In genomic region chr7:100788291-100788690, GRCm38 (mm10) we compare ENCODE assay signal across 14 mouse cellular contexts.
A peak's percentile ranks its signal among the peaks of the same experiment; 100 is the strongest.
DNase-seq lines count a peak whose midpoint lies in the region; ATAC-seq and TF ChIP-seq lines count a peak whose summit lies in the region.
"Had no signal": no experiment of that assay in that cellular context is flagged by ENCODE, and none has a peak within 500 bp of the region (broad histone marks: within the 10 kb centered on the region; RNA-seq: fewer than 3 reads in every experiment).

No protein-coding gene starts in this region.

- H3K27me3 ChIP-seq in kidney, adult 2 months (replicated peaks; ENCODE audit: control insufficient read depth, insufficient read depth, low read length), result no peaks in the 10 kb centered on the region
- H3K27me3 ChIP-seq in MEL (ENCODE audit: control insufficient read depth in 1 of 2, insufficient read depth in 2 of 2, low read length in 2 of 2), result no peaks in the 10 kb centered on the region
- no peaks in the 10 kb centered on the region for H3K27me3 ChIP-seq in intestine, postnatal 0 days (replicated peaks; ENCODE audit: control insufficient read depth, insufficient read depth, low read length)
- H3K27me3 ChIP-seq: CH12.LX; liver, embryonic 15.5 days; neural tube, embryonic 12.5 days had no signal

- ATAC-seq in intestine, postnatal 0 days, result no peak

- intact Hi-C loops in heart, postnatal 25 days (cut with DNase I), result no loop called here
- intact Hi-C loops in left cerebral cortex, postnatal 36 days (cut with DNase I), result no loop called here

- TF ChIP-seq EP300 in MEL (IDR thresholded peaks at IDR 0.05; ENCODE audit: low read depth in 1 of 2, low read length in 2 of 2), result no peak

- H3K36me3 ChIP-seq in kidney, adult 2 months (ENCODE audit: control insufficient read depth, insufficient read depth, low read length), result no peaks in the 10 kb centered on the region; the same call in 1 of the 2 replicates
- H3K36me3 ChIP-seq in MEL (ENCODE audit: control insufficient read depth in 1 of 2, insufficient read depth in 2 of 2, low read length in 2 of 2), result peaks cover 0 to 35% of the 10 kb centered on the region in 2 experiments; a peak in 2 of 4 replicates
- H3K36me3 ChIP-seq in intestine, postnatal 0 days (ENCODE audit: control insufficient read depth, insufficient read depth), result no peaks in the 10 kb centered on the region
- H3K36me3 ChIP-seq: liver, embryonic 15.5 days; neural tube, embryonic 12.5 days had no signal

- peak; percentile 52 for DNase-seq in kidney, adult 2 months
- no peak for DNase-seq in kidney, postnatal 4 days
- DNase-seq in MEL (ENCODE audit: low read depth, low spot score), result no peak
- peak; percentile 28 for DNase-seq in brain, adult 2 months (ENCODE audit: low read depth, low spot score)
- peak; percentile 37 for DNase-seq in heart, postnatal 25 days (ENCODE audit: low spot score)
- no peak for DNase-seq in left cerebral cortex, postnatal 36 days (ENCODE audit: low spot score in 2 of 2)
- DNase-seq: cerebellum, postnatal 14 days; layer of hippocampus, postnatal 36 days; thymus, postnatal 4 days had no signal

- H3K4me3 ChIP-seq in kidney, adult 2 months (ENCODE audit: insufficient read depth, low read depth, low read length), result no peak overlapping the region
- H3K4me3 ChIP-seq in MEL (ENCODE audit: control insufficient read depth in 1 of 2, insufficient read depth in 1 of 2, low read depth in 2 of 2, low read length in 2 of 2), result no peak overlapping the region
- H3K4me3 ChIP-seq in intestine, postnatal 0 days (ENCODE audit: low read depth, low read length), result no peak overlapping the region
- H3K4me3 ChIP-seq: liver, embryonic 15.5 days; neural tube, embryonic 12.5 days had no signal

- 0 out of 2 replicates have a peak, but pooled peaks cover 6% of the 10 kb centered on the region for H3K4me1 ChIP-seq in kidney, adult 2 months (ENCODE audit: control insufficient read depth, insufficient read depth, low read length)
- H3K4me1 ChIP-seq in MEL (ENCODE audit: control insufficient read depth in 1 of 2, insufficient read depth in 2 of 2, low read length in 2 of 2), result peaks cover 18 to 25% of the 10 kb centered on the region in 2 experiments
- no peaks in the 10 kb centered on the region for H3K4me1 ChIP-seq in intestine, postnatal 0 days (replicated peaks; ENCODE audit: control insufficient read depth, insufficient read depth, low read length)

- no peak for TF ChIP-seq RAD21 in MEL (IDR thresholded peaks at IDR 0.05; ENCODE audit: low read depth, low read length)

- no peak for TF ChIP-seq POLR2A in kidney, adult 2 months (IDR thresholded peaks at IDR 0.05; ENCODE audit: low read depth, low read length)
- TF ChIP-seq POLR2A in MEL (IDR thresholded peaks at IDR 0.05; ENCODE audit: control insufficient read depth in 1 of 2, insufficient read depth in 1 of 2, low read depth in 1 of 2, low read length in 2 of 2, poor library complexity in 1 of 2), result no peak

- no peak for TF ChIP-seq CTCF in kidney, adult 2 months (conservative IDR thresholded peaks at IDR 0.05; ENCODE audit: insufficient read depth, insufficient read length, low read depth, low read length)
- no peak for TF ChIP-seq CTCF in MEL (IDR thresholded peaks at IDR 0.05 in 2 of 3, conservative IDR thresholded peaks at IDR 0.05 in 1 of 3; ENCODE audit: control insufficient read depth in 1 of 3, insufficient read depth in 1 of 3, low read depth in 2 of 3, low read length in 3 of 3, poor library complexity in 1 of 3, severe bottlenecking in 1 of 3)
- TF ChIP-seq CTCF in intestine, postnatal 0 days (IDR thresholded peaks at IDR 0.05; ENCODE audit: low read depth), result no peak

- no peaks in the 10 kb centered on the region for H3K9me3 ChIP-seq in MEL (replicated peaks; ENCODE audit: insufficient read depth, low read length)
- H3K9me3 ChIP-seq in intestine, postnatal 0 days (ENCODE audit: control insufficient read depth), result no peaks in the 10 kb centered on the region
- H3K9me3 ChIP-seq: liver, embryonic 15.5 days; neural tube, embryonic 12.5 days had no signal

- H3K79me2 ChIP-seq in MEL (ENCODE audit: control insufficient read depth, insufficient read depth, low read length, poor library complexity), result no peaks in the 10 kb centered on the region

- no peak overlapping the region for H3K4me2 ChIP-seq in intestine, postnatal 0 days (replicated peaks; ENCODE audit: low read depth)
- H3K4me2 ChIP-seq: liver, embryonic 15.5 days; midbrain, embryonic 11.5 days; neural tube, embryonic 12.5 days had no signal

- WGBS in kidney, adult 2 months, result 5% methylated on average over 1 of the region's 1 CpGs
- WGBS in intestine, postnatal 0 days, result 78% methylated on average over 1 of the region's 1 CpGs

- no peak overlapping the region for H3K27ac ChIP-seq in kidney, adult 2 months (ENCODE audit: insufficient read depth, low read depth, low read length)
- peak overlapping the region; percentile 38; the same call in 1 of the 2 replicates for H3K27ac ChIP-seq in MEL (ENCODE audit: control insufficient read depth, low read depth, low read length)
- H3K27ac ChIP-seq in intestine, postnatal 0 days (ENCODE audit: low read depth, low read length), result no peak overlapping the region
- H3K27ac ChIP-seq: liver, embryonic 15.5 days; neural tube, embryonic 12.5 days had no signal

- H3K9ac ChIP-seq in MEL (ENCODE audit: control insufficient read depth, low read depth, low read length, poor library complexity, severe bottlenecking), result no peak overlapping the region
- H3K9ac ChIP-seq in intestine, postnatal 0 days (ENCODE audit: low read depth, low read length), result no peak overlapping the region
- H3K9ac ChIP-seq: liver, embryonic 15.5 days; neural tube, embryonic 12.5 days had no signal

TF ChIP-seq in MEL, 35 proteins besides CTCF, POLR2A, EP300 and RAD21:
- TF ChIP-seq MYC (IDR thresholded peaks at IDR 0.05; ENCODE audit: low read depth, low read length) (no peak), ZNF384 (IDR thresholded peaks at IDR 0.05; ENCODE audit: low read depth, low read length) (no peak), SMC3 (IDR thresholded peaks at IDR 0.05; ENCODE audit: low read depth, low read length) (no peak), E2F4 (IDR thresholded peaks at IDR 0.05; ENCODE audit: borderline replicate concordance, low read depth, low read length) (no peak), ELF1 (IDR thresholded peaks at IDR 0.05; ENCODE audit: low read depth, low read length) (no peak), MYB (IDR thresholded peaks at IDR 0.05; ENCODE audit: low read depth, low read length) (no peak), USF1 (IDR thresholded peaks at IDR 0.05; ENCODE audit: low read depth, low read length) (no peak), NELFE (IDR thresholded peaks at IDR 0.05; ENCODE audit: low read depth, low read length) (no peak), KAT2A (conservative IDR thresholded peaks at IDR 0.05; ENCODE audit: low read depth, low read length) (no peak), TAL1 (IDR thresholded peaks at IDR 0.05; ENCODE audit: low read length) (no peak), MAX (IDR thresholded peaks at IDR 0.05; ENCODE audit: low read length) (no peak), MAFK (IDR thresholded peaks at IDR 0.05; ENCODE audit: borderline replicate concordance, low read depth, low read length) (no peak), GATA1 (IDR thresholded peaks at IDR 0.05; ENCODE audit: low read depth, low read length) (no peak), GABPA (IDR thresholded peaks at IDR 0.05; ENCODE audit: low read depth, low read length) (no peak), ZKSCAN1 (IDR thresholded peaks at IDR 0.05; ENCODE audit: low read depth, low read length) (no peak)

Comparison
In these comparisons a context has a peak if more than half of its experiments do, and no peak if none do; other contexts are left out.
1. DNase-seq: peak in kidney, adult 2 months (single experiment), brain, adult 2 months (single experiment) and heart, postnatal 25 days (single experiment); none in kidney, postnatal 4 days (0 of 2), MEL (single experiment) and left cerebral cortex, postnatal 36 days (0 of 2).